Mouse (Mus musculus) embryonic facial prominence, embryonic 10.5 days (tissue): ENCODE results near the gene Usp46. TPM values are rescaled to one million over a fixed set of nuclear protein-coding genes. Genes with fewer than 3 reads are reported as not detected.

Experiments
- DNase-seq: peaks from one replicate; pipeline ENCODE4 v3.0.0-alpha.2; 2017; ENCODE audit warnings: low spot score
- H3K27ac ChIP-seq: fragments of 300-500 bp; sonication (generic); replicated peaks from 2 replicates; pipeline ENCODE4 v1.5.1; 2016; ENCODE audit warnings: mild to moderate bottlenecking
- H3K27me3 ChIP-seq: fragments of 300-500 bp; sonication (generic); replicated peaks from 2 replicates; pipeline ENCODE4 v1.6.1; 2016; ENCODE audit warnings: low read depth, mild to moderate bottlenecking; ENCODE audit not compliant: poor library complexity, severe bottlenecking
- H3K36me3 ChIP-seq: fragments of 300-500 bp; sonication (generic); replicated peaks from 2 replicates; pipeline ENCODE4 v1.6.1; 2016; ENCODE audit warnings: mild to moderate bottlenecking, moderate library complexity
- H3K4me1 ChIP-seq: fragments of 300-500 bp; sonication (generic); 2 replicates; pipeline ENCODE4 v1.6.1; 2016
- H3K4me3 ChIP-seq: fragments of 300-500 bp; sonication (generic); 2 replicates; pipeline ENCODE4 v1.5.1; 2016; ENCODE audit warnings: mild to moderate bottlenecking, moderate library complexity
- H3K9me3 ChIP-seq: fragments of 300-500 bp; sonication (generic); 2 replicates; pipeline ENCODE4 v1.6.1; 2016; ENCODE audit warnings: mild to moderate bottlenecking
- WGBS: fragments of 180-500 bp; shearing (Covaris S2); methylation state at CpG from one replicate; pipeline ENCODE4 v1.1.7; 2016; 5-methylcytosine and 5-hydroxymethylcytosine counted together
- polyA plus RNA-seq: library from polyadenylated mRNA; unstranded; fragments of >200 nt; fragmentation: Nextera tagmentation; extraction: Ambion mirVana; gene quantifications from 2 replicates; pipeline ENCODE4 v1.2.1, GENCODE M21; 2016

The Usp46 gene
- polyA plus RNA-seq, 1 experiment from 2014 or later: 43.2 TPM

- Histone ChIP-seq H3K4me1 (peaks cover 21% of the 10 kb centered on the region), H3K9me3 (no peaks in the 10 kb centered on the region), H3K4me3 (no peak overlapping the region), H3K27ac (no peak overlapping the region), H3K36me3 (no peaks in the 10 kb centered on the region), H3K27me3 (no peaks in the 10 kb centered on the region)
- 93% methylated on average over 5 of the region's 5 CpGs for WGBS
- DNase-seq: no peak
Measured at GRCm38 (mm10) chr5:73958096-73958495, 110.1 kb downstream of the Usp46 start.

- 90% methylated on average over 3 of the region's 3 CpGs for WGBS
- no peak overlapping the region for H3K27ac ChIP-seq
- H3K27me3 ChIP-seq: no peaks in the 10 kb centered on the region
- H3K4me1 ChIP-seq: peaks cover 27% of the 10 kb centered on the region
- no peaks in the 10 kb centered on the region for H3K36me3 ChIP-seq
- no peak for DNase-seq
- no peaks in the 10 kb centered on the region for H3K9me3 ChIP-seq
- no peak overlapping the region for H3K4me3 ChIP-seq
Measured at GRCm38 (mm10) chr5:73955691-73956090, 112.5 kb downstream of the Usp46 start.

GRCm38 (mm10) chr5:73955005-73955404, 113.2 kb downstream of the Usp46 start:
- H3K27ac ChIP-seq: no peak overlapping the region
- no peaks in the 10 kb centered on the region for H3K27me3 ChIP-seq
- WGBS: 96% methylated on average over 4 of the region's 4 CpGs
- H3K36me3 ChIP-seq: no peaks in the 10 kb centered on the region
- peaks cover 23% of the 10 kb centered on the region for H3K4me1 ChIP-seq
- no peak for DNase-seq
- no peak overlapping the region for H3K4me3 ChIP-seq
- no peaks in the 10 kb centered on the region for H3K9me3 ChIP-seq

- WGBS: 86% methylated on average over 3 of the region's 3 CpGs
- H3K4me3 ChIP-seq: no peak overlapping the region
- DNase-seq: no peak
Measured at GRCm38 (mm10) chr5:73953066-73953614, 115.1 kb downstream of the Usp46 start.

GRCm38 (mm10) chr5:73951649-73952000, 116.6 kb downstream of the Usp46 start:
- peaks cover 16% of the 10 kb centered on the region for H3K4me1 ChIP-seq
- H3K27me3 ChIP-seq: no peaks in the 10 kb centered on the region
- no peaks in the 10 kb centered on the region for H3K9me3 ChIP-seq
- H3K36me3 ChIP-seq: no peaks in the 10 kb centered on the region
- 79% methylated on average over 1 of the region's 1 CpGs for whole genome bisulfite sequencing
- H3K27ac ChIP-seq: peak overlapping the region; percentile 72
- no peak overlapping the region for H3K4me3 ChIP-seq
- DNase-seq: no peak

More at GRCm38 (mm10) chr5:73953066-73953614, 115.1 kb downstream of the Usp46 start:
- Histone ChIP-seq H3K9me3 (no peaks in the 10 kb centered on the region), H3K27me3 (no peaks in the 10 kb centered on the region), H3K27ac (no peak overlapping the region), H3K36me3 (no peaks in the 10 kb centered on the region), H3K4me1 (peaks cover 16% of the 10 kb centered on the region)

- Histone ChIP-seq H3K4me1 (peaks cover 16% of the 10 kb centered on the region), H3K9me3 (no peaks in the 10 kb centered on the region), H3K27me3 (no peaks in the 10 kb centered on the region), H3K27ac (peak overlapping the region; percentile 72), H3K4me3 (peak overlapping the region; percentile 11; the same call in 1 of the 2 replicates), H3K36me3 (no peaks in the 10 kb centered on the region)
- DNase-seq: peak; percentile 36
- 29% methylated on average over 16 of the region's 16 CpGs for WGBS
Measured at GRCm38 (mm10) chr5:73950809-73951648, 117.2 kb downstream of the Usp46 start.

Other genes starting within 250 kb of the Usp46 start
- gene Rasl11b, start 126.9 kb upstream of the Usp46 start, polyA plus RNA-seq: 46.3 and 58.0 TPM in 2 replicates